Mouse (Mus musculus): ENCODE measurements around the gene Kifc5b. TPM values are rescaled to one million over a fixed set of nuclear protein-coding genes. Genes with fewer than 3 reads are reported as not detected.

Kifc5b gene
- 43.0 and 43.2 TPM in 2 replicates for polyA plus RNA-seq (2011; ENCODE audit: insufficient read depth, insufficient read length, low read depth, missing spikeins)

DNA sequence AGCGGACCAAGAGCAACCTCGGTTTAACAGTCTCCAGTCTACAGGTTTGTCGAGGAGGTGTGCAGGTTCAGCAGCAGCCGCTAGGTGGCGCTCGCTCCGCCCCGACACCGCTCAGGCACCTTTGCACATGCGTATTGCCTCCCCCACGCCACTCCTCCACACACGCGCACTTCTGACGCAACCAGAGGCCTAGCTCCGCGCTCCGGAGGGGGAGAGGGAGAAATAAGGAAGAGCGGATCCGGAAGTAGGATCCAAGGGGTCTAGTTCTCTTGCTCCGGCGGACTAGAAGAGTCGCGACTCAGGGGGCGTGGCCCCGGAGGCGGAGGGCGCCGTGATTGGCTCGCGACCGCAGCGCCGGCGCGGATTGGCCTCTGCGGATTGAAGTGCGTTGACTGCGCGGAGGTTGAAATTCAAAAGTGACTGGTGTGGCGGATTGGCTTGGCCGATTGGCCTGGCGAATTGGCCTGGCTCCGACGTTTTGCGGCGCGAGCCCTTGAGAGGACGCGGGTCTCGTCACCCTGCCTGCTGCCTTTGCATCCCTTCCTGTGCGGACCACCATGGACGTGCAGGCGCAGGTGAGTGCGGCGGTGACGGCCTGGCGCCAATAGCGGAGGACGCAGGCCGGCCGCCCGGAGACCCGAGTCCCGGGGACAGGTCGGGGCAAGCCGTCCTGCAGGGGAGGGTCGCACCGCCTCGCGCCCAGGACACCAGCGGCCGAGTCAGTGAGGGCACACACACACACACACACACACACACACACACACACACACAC is at the start of gene Kifc5b:
Gene Kifc5b (plus strand): TSS at position 381 of the 772 bp plus-strand sequence.
- H3K27ac ChIP-seq (ENCODE audit: insufficient read depth, low read length), result peak within 1 kb of the TSS; percentile 76
- H3K4me1 ChIP-seq (ENCODE audit: control insufficient read depth, insufficient read depth, low read length), result no peaks in the 10 kb centered on the region
- no peaks in the 10 kb centered on the region for H3K27me3 ChIP-seq (ENCODE audit: control insufficient read depth, insufficient read depth, low read length, poor library complexity, severe bottlenecking)
- no peaks in the 10 kb centered on the region for H3K9me3 ChIP-seq (replicated peaks; ENCODE audit: control insufficient read depth, insufficient read depth, low read length, poor library complexity, severe bottlenecking)
- H3K36me3 ChIP-seq (ENCODE audit: control insufficient read depth, insufficient read depth, low read length, poor library complexity, severe bottlenecking), result peaks cover 23% of the 10 kb centered on the region
- peak within 1 kb of the TSS; percentile 70 for H3K9ac ChIP-seq (ENCODE audit: low read depth, poor library complexity, severe bottlenecking)
- H3K4me3 ChIP-seq (ENCODE audit: low read depth, low read length), result peak within 1 kb of the TSS; percentile 83
- peak; percentile 68; the same call in 1 of the 2 replicates for TF ChIP-seq EP300 (IDR thresholded peaks at IDR 0.05; ENCODE audit: insufficient read depth, low read depth, low read length)
- TF ChIP-seq POLR2A (IDR thresholded peaks at IDR 0.05; ENCODE audit: insufficient read depth, low read length), result peak; percentile 91
- TF ChIP-seq CTCF (IDR thresholded peaks at IDR 0.05; ENCODE audit: low read depth, low read length), result peak; percentile 100

DNA sequence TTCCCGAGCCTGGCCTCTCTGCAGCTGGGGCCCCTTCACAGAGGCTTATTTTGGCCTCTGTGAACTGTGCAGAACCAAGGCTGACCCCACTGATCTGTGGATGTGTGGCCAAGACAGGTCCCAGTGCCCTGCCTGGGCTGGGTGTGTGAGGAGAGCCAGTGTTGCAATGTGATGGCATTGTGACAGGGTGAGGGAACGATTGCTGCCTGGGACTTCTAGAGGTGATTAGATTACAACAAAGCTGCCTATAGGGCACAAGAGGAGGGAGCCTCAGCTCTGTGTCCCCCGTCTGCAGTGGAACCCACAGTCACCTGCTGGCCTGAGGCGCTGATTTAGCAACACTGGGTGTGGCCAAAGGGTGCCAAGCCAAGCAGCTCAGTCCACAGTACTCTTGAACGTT is 48.1 kb upstream of the Kifc5b start:
- TF ChIP-seq CTCF (IDR thresholded peaks at IDR 0.05; ENCODE audit: low read depth, low read length) (no peak), EP300 (IDR thresholded peaks at IDR 0.05; ENCODE audit: insufficient read depth, low read depth, low read length) (no peak), POLR2A (IDR thresholded peaks at IDR 0.05; ENCODE audit: insufficient read depth, low read length) (no peak)
- no peak overlapping the region for H3K9ac ChIP-seq (ENCODE audit: low read depth, poor library complexity, severe bottlenecking)

DNA sequence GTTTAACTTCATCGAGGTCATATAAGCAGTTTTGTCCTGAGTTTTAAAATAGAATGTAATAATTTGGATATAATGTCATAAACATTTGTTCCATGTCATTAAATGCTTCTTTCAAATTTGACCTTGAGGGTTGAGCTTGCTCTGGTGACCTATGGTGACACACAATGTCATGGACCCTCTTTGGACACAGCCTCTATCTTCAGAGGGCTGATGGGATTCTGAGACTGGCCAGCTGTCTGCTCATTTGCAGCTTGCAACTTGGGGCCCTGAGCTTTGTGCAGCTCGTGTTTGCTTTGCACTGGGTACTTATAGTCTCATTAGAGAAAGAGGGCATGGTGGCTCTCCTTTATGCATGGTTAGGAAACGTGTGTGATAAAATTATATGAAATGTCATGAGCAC is 44.0 kb upstream of the Kifc5b start:
- Histone ChIP-seq H3K4me3 (ENCODE audit: low read depth, low read length) (no peak overlapping the region), H3K36me3 (ENCODE audit: control insufficient read depth, insufficient read depth, low read length, poor library complexity, severe bottlenecking) (no peaks in the 10 kb centered on the region), H3K27ac (ENCODE audit: insufficient read depth, low read length) (no peak overlapping the region), H3K4me1 (ENCODE audit: control insufficient read depth, insufficient read depth, low read length) (no peaks in the 10 kb centered on the region), H3K9me3 (replicated peaks; ENCODE audit: control insufficient read depth, insufficient read depth, low read length, poor library complexity, severe bottlenecking) (no peaks in the 10 kb centered on the region), H3K27me3 (ENCODE audit: control insufficient read depth, insufficient read depth, low read length, poor library complexity, severe bottlenecking) (no peaks in the 10 kb centered on the region), H3K9ac (ENCODE audit: low read depth, poor library complexity, severe bottlenecking) (no peak overlapping the region)
- TF ChIP-seq EP300 (IDR thresholded peaks at IDR 0.05; ENCODE audit: insufficient read depth, low read depth, low read length) (no peak), POLR2A (IDR thresholded peaks at IDR 0.05; ENCODE audit: insufficient read depth, low read length) (no peak), CTCF (IDR thresholded peaks at IDR 0.05; ENCODE audit: low read depth, low read length) (no peak)

More for the DNA sequence above, 48.1 kb upstream of the Kifc5b start:
- Histone ChIP-seq H3K27me3 (ENCODE audit: control insufficient read depth, insufficient read depth, low read length, poor library complexity, severe bottlenecking) (no peaks in the 10 kb centered on the region), H3K9me3 (replicated peaks; ENCODE audit: control insufficient read depth, insufficient read depth, low read length, poor library complexity, severe bottlenecking) (no peaks in the 10 kb centered on the region), H3K4me3 (ENCODE audit: low read depth, low read length) (no peak overlapping the region), H3K4me1 (ENCODE audit: control insufficient read depth, insufficient read depth, low read length) (no peaks in the 10 kb centered on the region), H3K36me3 (ENCODE audit: control insufficient read depth, insufficient read depth, low read length, poor library complexity, severe bottlenecking) (no peaks in the 10 kb centered on the region), H3K27ac (ENCODE audit: insufficient read depth, low read length) (no peak overlapping the region)

- no peaks in the 10 kb centered on the region for H3K36me3 ChIP-seq (ENCODE audit: control insufficient read depth, insufficient read depth, low read length, poor library complexity, severe bottlenecking)
- H3K27me3 ChIP-seq (ENCODE audit: control insufficient read depth, insufficient read depth, low read length, poor library complexity, severe bottlenecking), result no peaks in the 10 kb centered on the region
- H3K4me1 ChIP-seq (ENCODE audit: control insufficient read depth, insufficient read depth, low read length), result no peaks in the 10 kb centered on the region
- H3K4me3 ChIP-seq (ENCODE audit: low read depth, low read length), result no peak overlapping the region
- TF ChIP-seq POLR2A (IDR thresholded peaks at IDR 0.05; ENCODE audit: insufficient read depth, low read length) (no peak), EP300 (IDR thresholded peaks at IDR 0.05; ENCODE audit: insufficient read depth, low read depth, low read length) (no peak), CTCF (IDR thresholded peaks at IDR 0.05; ENCODE audit: low read depth, low read length) (no peak)
- H3K9ac ChIP-seq (ENCODE audit: low read depth, poor library complexity, severe bottlenecking), result no peak overlapping the region
- H3K27ac ChIP-seq (ENCODE audit: insufficient read depth, low read length), result no peak overlapping the region
- no peaks in the 10 kb centered on the region for H3K9me3 ChIP-seq (replicated peaks; ENCODE audit: control insufficient read depth, insufficient read depth, low read length, poor library complexity, severe bottlenecking)
These were observed 43.4 kb upstream of the Kifc5b start for GRCm38 (mm10) chr17:26873502-26873901.

DNA sequence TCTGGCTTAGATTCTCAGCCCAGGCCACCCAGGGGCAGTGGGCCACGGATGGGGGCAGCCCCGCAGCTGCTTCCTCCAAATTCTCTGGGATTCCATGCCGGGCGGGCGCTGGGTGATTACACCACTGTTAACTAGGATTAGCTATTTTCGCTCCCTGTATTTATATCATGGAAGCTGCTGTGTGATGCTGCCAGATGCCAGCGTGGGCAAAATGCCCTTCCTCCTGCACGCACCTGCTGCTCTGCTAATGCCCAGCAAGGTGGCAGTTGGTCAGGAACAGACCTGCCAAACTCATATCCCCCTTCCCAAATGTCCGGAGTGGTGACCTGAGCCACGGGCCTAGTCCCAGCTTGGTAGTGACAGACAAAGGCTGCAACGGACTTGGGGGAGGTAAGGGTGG is 42.3 kb upstream of the Kifc5b start:
- Histone ChIP-seq H3K4me1 (ENCODE audit: control insufficient read depth, insufficient read depth, low read length) (no peaks in the 10 kb centered on the region), H3K27ac (ENCODE audit: insufficient read depth, low read length) (no peak overlapping the region), H3K9ac (ENCODE audit: low read depth, poor library complexity, severe bottlenecking) (no peak overlapping the region), H3K36me3 (ENCODE audit: control insufficient read depth, insufficient read depth, low read length, poor library complexity, severe bottlenecking) (no peaks in the 10 kb centered on the region), H3K4me3 (ENCODE audit: low read depth, low read length) (no peak overlapping the region), H3K9me3 (replicated peaks; ENCODE audit: control insufficient read depth, insufficient read depth, low read length, poor library complexity, severe bottlenecking) (no peaks in the 10 kb centered on the region), H3K27me3 (ENCODE audit: control insufficient read depth, insufficient read depth, low read length, poor library complexity, severe bottlenecking) (no peaks in the 10 kb centered on the region)
- TF ChIP-seq POLR2A (IDR thresholded peaks at IDR 0.05; ENCODE audit: insufficient read depth, low read length), result no peak
- TF ChIP-seq CTCF (IDR thresholded peaks at IDR 0.05; ENCODE audit: low read depth, low read length), result no peak
- TF ChIP-seq EP300 (IDR thresholded peaks at IDR 0.05; ENCODE audit: insufficient read depth, low read depth, low read length), result no peak

DNA sequence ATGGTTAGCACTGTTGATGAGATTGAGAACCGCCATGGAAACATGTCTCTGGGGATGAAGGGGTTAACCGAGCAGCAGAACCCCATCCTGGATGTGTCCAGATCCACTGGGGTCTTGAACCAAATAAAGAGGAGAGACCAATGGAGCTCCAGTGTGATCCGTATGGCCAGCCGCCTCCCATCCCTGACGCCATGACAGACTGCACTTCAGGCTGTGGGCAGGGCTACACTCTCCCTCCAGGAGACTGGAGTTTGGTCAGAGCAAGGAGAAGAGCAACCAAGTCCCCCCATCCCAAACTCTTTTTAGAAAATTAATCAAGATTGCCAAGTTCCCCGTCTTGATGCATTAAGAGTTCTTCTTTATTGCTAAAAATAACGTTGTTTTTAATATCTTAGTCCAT is 39.0 kb upstream of the Kifc5b start:
- H3K4me1 ChIP-seq (ENCODE audit: control insufficient read depth, insufficient read depth, low read length), result no peaks in the 10 kb centered on the region

More for the DNA sequence above, 39.0 kb upstream of the Kifc5b start:
- Histone ChIP-seq H3K9me3 (replicated peaks; ENCODE audit: control insufficient read depth, insufficient read depth, low read length, poor library complexity, severe bottlenecking) (peaks cover 6% of the 10 kb centered on the region; the same call in 1 of the 2 replicates), H3K36me3 (ENCODE audit: control insufficient read depth, insufficient read depth, low read length, poor library complexity, severe bottlenecking) (no peaks in the 10 kb centered on the region), H3K27ac (ENCODE audit: insufficient read depth, low read length) (no peak overlapping the region), H3K9ac (ENCODE audit: low read depth, poor library complexity, severe bottlenecking) (no peak overlapping the region), H3K4me3 (ENCODE audit: low read depth, low read length) (no peak overlapping the region), H3K27me3 (ENCODE audit: control insufficient read depth, insufficient read depth, low read length, poor library complexity, severe bottlenecking) (no peaks in the 10 kb centered on the region)
- TF ChIP-seq CTCF (IDR thresholded peaks at IDR 0.05; ENCODE audit: low read depth, low read length) (no peak), POLR2A (IDR thresholded peaks at IDR 0.05; ENCODE audit: insufficient read depth, low read length) (no peak), EP300 (IDR thresholded peaks at IDR 0.05; ENCODE audit: insufficient read depth, low read depth, low read length) (no peak)

Data from ES-Bruce4 (cell line).